Mouse (Mus musculus) left cerebral cortex, adult 18-20 months (tissue): ENCODE data around the gene Unk. TPM values are rescaled to one million over a fixed set of nuclear protein-coding genes. Genes with fewer than 3 reads are reported as not detected.
A peak's percentile ranks its signal among the peaks of the same experiment; 100 is the strongest.

Experiments
- DNase-seq, 2 experiments: peaks; one replicate each; pipeline ENCODE4 v3.0.0; 2021 to 2022; ENCODE audit warnings: low spot score in 2 of 2, mixed read lengths in 1 of 2
- total RNA-seq, 2 experiments: library from RNA; stranded (reverse); gene quantifications; 2 replicates each; pipeline ENCODE4 v1.2.3; 2021

Gene Unk
- total RNA-seq, 2 experiments from 2014 or later, result 21.8 to 22.3 TPM

DNA sequence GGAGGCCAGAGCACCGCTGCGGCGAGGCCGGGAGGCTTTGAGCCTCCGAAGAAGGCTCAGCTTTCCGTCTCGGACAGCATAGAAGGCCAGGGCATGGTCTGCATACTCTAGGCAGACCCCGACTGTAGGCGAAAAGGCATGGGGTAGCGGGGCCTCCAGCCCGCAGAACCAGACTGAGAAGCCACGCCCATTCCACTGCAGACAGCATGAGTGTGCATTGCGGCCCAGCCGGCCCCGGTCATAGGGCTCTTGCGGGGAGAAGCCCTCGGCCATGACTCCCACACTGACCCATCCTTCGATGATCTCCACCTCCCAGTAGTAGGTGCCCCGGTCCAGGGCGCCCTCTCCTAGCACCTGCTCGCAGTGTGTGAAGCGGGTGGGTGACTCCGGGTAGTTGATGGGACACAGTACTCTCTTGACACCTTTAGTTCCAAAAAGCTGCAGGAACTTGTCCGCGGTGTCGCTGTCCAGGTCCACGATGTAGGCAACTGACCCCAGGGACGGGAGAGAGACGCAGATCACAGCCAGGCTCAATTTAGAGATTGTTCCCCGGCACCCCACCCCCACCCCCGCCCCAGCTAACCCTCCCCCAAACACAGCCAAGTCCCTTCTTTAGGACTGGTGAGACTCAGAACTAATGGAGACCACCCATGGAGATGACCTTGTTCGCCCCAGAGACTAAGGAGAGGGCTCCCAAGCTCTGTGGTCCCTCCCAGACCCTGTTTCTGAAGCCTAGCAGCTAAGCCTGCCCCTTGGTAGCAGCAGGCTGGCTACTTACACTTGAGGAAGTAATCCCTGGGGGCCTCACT lies 76.2 kb downstream of the Unk start:
- DNase-seq, result no peak

DNA sequence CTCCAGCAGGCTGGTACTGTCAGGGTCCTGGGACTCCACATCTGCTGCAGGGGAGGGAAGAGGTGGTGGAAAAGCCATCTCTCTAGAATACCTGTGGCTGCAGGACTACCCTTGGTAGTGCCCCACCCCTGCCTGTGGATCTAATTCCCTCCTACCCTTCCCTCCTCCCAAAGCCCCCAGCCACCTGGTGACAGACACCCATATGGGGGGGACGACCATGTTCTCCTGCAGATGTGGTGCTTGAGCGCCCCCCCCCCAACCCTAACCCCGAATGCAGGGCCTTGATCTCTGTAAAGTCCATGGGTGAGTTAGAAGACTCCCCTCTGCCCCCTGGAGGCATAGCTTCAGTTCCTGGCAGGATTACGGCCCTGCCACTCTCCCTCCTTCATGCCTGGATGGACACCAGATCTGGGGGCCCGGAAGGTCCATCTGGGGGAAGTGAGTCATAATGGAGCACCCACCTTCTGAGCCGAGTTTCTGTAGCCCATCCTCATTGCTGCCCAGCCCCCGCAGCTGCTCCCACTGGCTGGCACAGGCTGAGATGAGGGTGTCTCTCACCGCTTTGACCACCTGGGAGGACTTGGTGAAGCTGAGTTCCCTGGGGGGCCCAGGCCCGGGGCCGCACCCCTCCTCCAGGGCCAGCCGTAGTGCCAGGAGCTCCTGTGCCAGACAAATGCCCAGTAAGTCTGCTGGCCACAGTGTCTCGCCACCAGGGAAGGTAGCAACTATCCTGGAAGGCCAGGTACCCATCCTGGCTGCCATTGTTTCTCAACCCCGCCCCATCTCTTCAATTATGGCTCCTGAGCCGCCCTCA lies 77.0 kb downstream of the Unk start:
- no peak for DNase-seq

DNA sequence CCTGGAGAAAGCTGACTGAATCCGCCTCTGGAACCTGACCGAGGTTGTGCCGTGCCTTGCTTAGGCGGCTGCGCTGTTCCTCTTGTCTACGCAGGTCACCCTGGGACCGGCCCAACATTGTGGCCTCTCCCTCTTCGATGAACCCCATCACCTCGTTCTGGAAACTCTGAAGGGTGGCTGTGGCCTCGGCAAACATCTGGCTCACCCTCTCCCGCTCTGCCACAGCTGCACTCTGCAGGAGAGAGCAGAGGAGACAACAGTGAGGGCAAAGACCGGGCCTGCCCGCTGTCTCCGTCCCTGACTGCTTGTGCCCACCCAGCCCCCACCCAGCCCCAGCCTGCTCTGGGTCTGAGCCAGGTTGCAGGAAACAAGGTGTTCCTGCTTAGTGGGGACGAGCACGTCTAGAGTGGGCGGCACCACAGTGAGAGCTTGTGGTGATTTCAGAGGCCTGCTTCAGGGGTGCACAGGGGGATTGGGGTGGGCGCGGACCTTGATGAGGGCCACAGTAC lies 77.7 kb downstream of the Unk start:
- no peak for DNase-seq

DNA sequence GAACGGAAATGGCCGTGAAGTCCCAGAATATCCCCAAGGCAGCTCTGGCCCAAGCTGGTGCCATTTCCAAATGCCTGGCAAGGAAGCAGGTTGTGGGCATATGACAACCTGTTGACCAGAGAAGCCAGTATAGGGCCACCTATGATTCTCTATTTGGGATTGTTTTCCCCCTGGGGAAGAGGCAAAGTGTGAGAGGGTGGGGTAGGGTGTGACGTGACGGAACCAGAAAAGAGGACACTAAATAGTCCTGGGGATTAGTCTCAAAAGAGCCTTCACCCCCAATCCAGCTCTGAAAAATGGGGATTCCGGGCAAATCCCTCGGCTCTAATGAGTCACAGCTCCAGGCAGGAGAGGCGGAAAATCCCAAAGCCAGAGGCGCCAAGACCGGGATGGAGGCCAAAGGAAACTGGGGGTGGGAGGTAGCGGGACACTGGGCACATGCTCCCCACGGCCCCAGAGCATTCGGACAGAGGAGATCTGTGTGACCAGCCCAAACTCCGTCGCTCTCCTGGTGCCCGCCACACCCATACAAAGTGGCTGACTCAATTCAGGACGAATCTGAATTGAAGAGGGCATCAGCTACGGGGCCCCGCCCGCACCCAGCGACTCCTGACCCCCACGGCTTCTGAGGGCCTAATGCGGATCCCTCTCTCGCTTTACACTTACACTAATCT lies 78.5 kb downstream of the Unk start:
- peak in 1 of 2 experiments; percentile 46 for DNase-seq

DNA sequence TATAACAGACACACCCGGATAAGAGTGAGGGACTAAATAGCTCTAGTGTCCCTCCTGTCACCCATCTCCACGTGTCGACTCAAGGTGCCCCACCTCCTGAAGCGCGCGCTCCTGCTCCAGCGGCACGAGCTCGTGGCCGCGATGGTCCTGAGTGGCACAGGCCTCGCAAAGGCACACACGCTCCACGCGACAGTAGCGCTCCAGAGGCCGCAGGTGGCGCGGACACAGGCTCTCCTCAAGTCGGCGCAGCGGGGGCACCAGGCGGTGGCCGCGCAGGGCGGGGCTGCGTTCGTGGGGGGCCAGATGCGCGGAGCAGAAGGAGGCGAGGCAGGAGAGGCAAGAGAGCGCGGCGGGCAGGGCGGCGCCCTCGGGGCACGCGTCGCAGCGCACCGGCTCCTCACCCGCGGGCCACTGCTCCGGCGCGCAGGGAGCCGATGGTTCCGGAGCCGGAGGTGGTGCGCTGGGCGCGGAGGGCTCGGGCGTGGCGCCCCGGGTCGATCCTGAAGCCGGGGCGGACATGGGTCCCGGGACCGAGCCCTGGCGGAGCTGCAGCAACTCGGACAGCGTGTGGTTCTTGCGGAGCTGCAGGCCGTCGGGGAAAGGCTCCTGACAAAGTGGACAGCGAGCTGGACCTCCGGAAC lies 79.4 kb downstream of the Unk start:
- no peak for DNase-seq

DNA sequence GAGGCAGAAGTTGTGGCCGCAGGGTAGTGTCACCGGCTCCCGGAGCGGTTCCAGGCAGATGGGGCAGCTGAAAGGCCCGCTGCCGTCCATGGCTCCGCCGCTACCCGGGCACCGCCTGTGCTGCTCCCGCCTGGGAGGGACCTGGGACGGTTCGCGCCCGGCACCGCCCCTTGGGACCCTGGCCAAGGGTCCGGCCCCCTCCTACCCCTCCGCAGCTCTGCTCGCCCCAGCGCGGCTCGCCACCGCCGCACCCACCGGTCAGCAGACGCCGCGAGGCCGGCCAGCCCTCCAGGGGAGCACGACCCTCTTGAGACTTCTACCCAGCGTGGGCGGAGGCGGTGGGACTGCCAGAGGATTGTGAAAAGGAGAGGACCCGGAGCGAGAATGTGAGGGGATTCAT lies 80.0 kb downstream of the Unk start:
- DNase-seq, result no peak

DNA sequence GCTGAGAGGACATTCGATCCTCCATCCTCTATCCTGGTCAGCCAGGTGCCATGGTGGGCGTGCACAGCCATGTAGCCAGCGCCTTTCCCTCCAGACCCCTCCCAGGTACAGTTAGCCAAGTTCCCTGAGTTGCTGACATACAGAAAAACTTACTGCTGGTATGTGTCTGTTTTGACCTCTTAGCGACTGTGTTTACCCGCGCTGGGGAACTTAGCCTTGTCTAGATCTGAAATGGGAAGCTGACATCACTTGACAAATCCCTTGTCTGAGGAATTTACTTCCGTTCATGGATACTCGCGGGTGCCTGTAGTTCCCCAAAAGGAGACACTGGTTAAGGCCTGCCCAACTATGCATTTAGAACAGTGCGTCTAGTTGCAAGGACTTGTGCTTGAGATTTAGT lies 80.4 kb downstream of the Unk start:
- DNase-seq, result no peak

Other genes starting within 250 kb of the Unk start
- 10 to 100 TPM; 17.7 to 18.6 TPM for gene Caskin2, start 216.7 kb upstream of the Unk start, total RNA-seq
- 10 to 100 TPM; 14.0 to 14.5 TPM for gene Tsen54, start 215.6 kb upstream of the Unk start, total RNA-seq
- gene Llgl2, start 206.3 kb upstream of the Unk start, total RNA-seq, result 1 to 10 TPM; 3.6 to 4.5 TPM
- gene Myo15b, start 171.9 kb upstream of the Unk start, total RNA-seq, result under 1 TPM; 0.49 to 0.75 TPM
- gene Smim5, start 130.4 kb upstream of the Unk start, total RNA-seq, result under 1 TPM in 1 of 2 experiments, not detected in 1; 0.54 TPM
- not detected for gene Smim6, start 118.3 kb upstream of the Unk start, total RNA-seq
- gene Sap30bp, start 97.0 kb upstream of the Unk start, total RNA-seq, result 10 to 100 TPM; 45.3 to 54.0 TPM
- gene Recql5, start 96.8 kb upstream of the Unk start, total RNA-seq, result 10 to 100 TPM; 25.9 to 27.4 TPM
- 1 to 10 TPM; 4.5 to 6.9 TPM for gene Itgb4, start 55.6 kb upstream of the Unk start, total RNA-seq
- gene Galk1, start 17.6 kb upstream of the Unk start, total RNA-seq, result 10 to 100 TPM; 15.5 to 16.3 TPM
- 100 to 1,000 TPM; 246 to 269 TPM for gene H3f3b, start 2.4 kb upstream of the Unk start, total RNA-seq
- gene Unc13d, start 47.6 kb downstream of the Unk start, total RNA-seq, result 1 to 10 TPM; 1.8 to 2.7 TPM
- gene Wbp2, start 56.7 kb downstream of the Unk start, total RNA-seq, result 100 to 1,000 TPM; 464 to 477 TPM
- 1 to 10 TPM; 7.3 to 7.9 TPM for gene Trim47, start 96.9 kb downstream of the Unk start, total RNA-seq
- gene Trim65, start 100.8 kb downstream of the Unk start, total RNA-seq, result 1 to 10 TPM; 7.3 to 7.9 TPM
- 10 to 100 TPM; 61.7 to 66.9 TPM for gene Mrpl38, start 108.5 kb downstream of the Unk start, total RNA-seq
- 10 to 100 TPM; 75.9 to 81.3 TPM for gene Fbf1, start 137.8 kb downstream of the Unk start, total RNA-seq
- gene Ten1, start 168.5 kb downstream of the Unk start, total RNA-seq, result 10 to 100 TPM; 37.8 to 39.5 TPM
- gene Acox1, start 168.7 kb downstream of the Unk start, total RNA-seq, result 100 to 1,000 TPM; 115 to 123 TPM
- gene Evpl, start 207.8 kb downstream of the Unk start, total RNA-seq, result 1 to 10 TPM; 1.8 to 1.9 TPM
- gene Srp68, start 243.9 kb downstream of the Unk start, total RNA-seq, result 10 to 100 TPM; 76.5 to 78.4 TPM